Mouse (Mus musculus) T-cell, adult 2 months (primary cell): ENCODE results near the gene Snx10.
A peak's percentile ranks its signal among the peaks of the same experiment; 100 is the strongest.
"Not testable (repeated sequence)": the region's sequence is repeated elsewhere in the genome, so short reads cannot be mapped to it uniquely, and the experiment has no call there.

Experiments
- DNase-seq: peaks from one replicate; pipeline ENCODE4 v3.0.0; 2022; ENCODE audit warnings: low spot score

The Snx10 gene

GRCm38 (mm10) chr6:51523807-51524320, at the start of gene Snx10:
Snx10 (plus strand) TSS chr6:51523901.
- peak; percentile 37 for DNase-seq

GRCm38 (mm10) chr6:51479136-51479731, 44.5 kb upstream of the Snx10 start:
- DNase-seq = no peak

GRCm38 (mm10) chr6:51481548-51481947, 42.2 kb upstream of the Snx10 start:
- no peak for DNase-seq

GRCm38 (mm10) chr6:51483861-51484260, 39.8 kb upstream of the Snx10 start:
- no peak for DNase-seq

GRCm38 (mm10) chr6:51484556-51484955, 39.1 kb upstream of the Snx10 start:
- DNase-seq = not testable (repeated sequence)

GRCm38 (mm10) chr6:51485646-51486045, 38.1 kb upstream of the Snx10 start:
- no peak for DNase-seq

- no peak for DNase-seq
Observed at GRCm38 (mm10) chr6:51486076-51486710, 37.5 kb upstream of the Snx10 start.

GRCm38 (mm10) chr6:51486731-51487130, 37.0 kb upstream of the Snx10 start:
- DNase-seq = no peak

- no peak for DNase-seq
Observed at GRCm38 (mm10) chr6:51489787-51490186, 33.9 kb upstream of the Snx10 start.

GRCm38 (mm10) chr6:51497321-51498111, 26.2 kb upstream of the Snx10 start:
- no peak for DNase-seq

GRCm38 (mm10) chr6:51505671-51506070, 18.0 kb upstream of the Snx10 start:
- DNase-seq = no peak

GRCm38 (mm10) chr6:51507556-51507955, 16.1 kb upstream of the Snx10 start:
- DNase-seq = no peak

- DNase-seq = peak; percentile 83
Observed at GRCm38 (mm10) chr6:51508750-51509648, 14.7 kb upstream of the Snx10 start.

GRCm38 (mm10) chr6:51510094-51510493, 13.6 kb upstream of the Snx10 start:
- peak; percentile 63 for DNase-seq

GRCm38 (mm10) chr6:51510946-51511345, 12.8 kb upstream of the Snx10 start:
- no peak for DNase-seq

GRCm38 (mm10) chr6:51513745-51514144, 10.0 kb upstream of the Snx10 start:
- DNase-seq = no peak

GRCm38 (mm10) chr6:51514860-51515259, 8.8 kb upstream of the Snx10 start:
- DNase-seq = no peak

- DNase-seq = no peak
Observed at GRCm38 (mm10) chr6:51523310-51523709, 391 bp upstream of the Snx10 start.

GRCm38 (mm10) chr6:51524321-51524931, 725 bp downstream of the Snx10 start:
- DNase-seq = peak; percentile 15

- DNase-seq = no peak
Observed at GRCm38 (mm10) chr6:51525001-51525400, 1.3 kb downstream of the Snx10 start.

GRCm38 (mm10) chr6:51529457-51529856, 5.8 kb downstream of the Snx10 start:
- DNase-seq = no peak
